Mouse (Mus musculus) ES-Bruce4 (cell line): Measurements from ENCODE around the gene Ttf1. TPM values are rescaled to one million over a fixed set of nuclear protein-coding genes. Genes with fewer than 3 reads are reported as not detected.

Source experiments
- H3K27ac ChIP-seq: 2 replicates; pipeline ENCODE4 v1.5.1; 2012; ENCODE audit warnings: low read length, inconsistent platforms; ENCODE audit not compliant: insufficient read depth
- H3K27me3 ChIP-seq: 2 replicates; pipeline ENCODE4 v1.6.1; 2012; ENCODE audit warnings: mild to moderate bottlenecking, low read length, inconsistent platforms; ENCODE audit not compliant: control insufficient read depth, poor library complexity, insufficient read depth, severe bottlenecking
- H3K36me3 ChIP-seq: 2 replicates; pipeline ENCODE4 v1.6.1; 2012; ENCODE audit warnings: inconsistent platforms, mild to moderate bottlenecking, low read length, moderate library complexity; ENCODE audit not compliant: control insufficient read depth, poor library complexity, insufficient read depth, severe bottlenecking
- H3K4me1 ChIP-seq: one replicate; pipeline ENCODE4 v1.8.1; 2011; ENCODE audit warnings: low read length; ENCODE audit not compliant: control insufficient read depth, insufficient read depth
- H3K4me3 ChIP-seq: 2 replicates; pipeline ENCODE4 v1.5.1; 2011; ENCODE audit warnings: low read depth, mild to moderate bottlenecking, low read length
- H3K9ac ChIP-seq: 2 replicates; pipeline ENCODE4 v1.6.1; 2012; ENCODE audit warnings: low read depth, mild to moderate bottlenecking, inconsistent platforms; ENCODE audit not compliant: poor library complexity, severe bottlenecking
- H3K9me3 ChIP-seq: replicated peaks from 2 replicates; pipeline ENCODE4 v1.6.1; 2012; ENCODE audit warnings: mild to moderate bottlenecking, low read length, inconsistent platforms; ENCODE audit not compliant: control insufficient read depth, poor library complexity, insufficient read depth, severe bottlenecking
- CTCF ChIP-seq: IDR thresholded peaks from one replicate; pipeline ENCODE4 v1.8.1; 2011; ENCODE audit warnings: low read depth, low read length
- EP300 ChIP-seq: IDR thresholded peaks from 2 replicates; pipeline ENCODE4 v1.6.1; 2011; ENCODE audit warnings: low read depth, low read length; ENCODE audit not compliant: insufficient read depth
- POLR2A ChIP-seq: IDR thresholded peaks from one replicate; pipeline ENCODE4 v1.8.1; 2011; ENCODE audit warnings: low read length; ENCODE audit not compliant: insufficient read depth
- polyA plus RNA-seq: library from polyadenylated mRNA; stranded (reverse); fragments of >200 nt; gene quantifications from 2 replicates; pipeline ENCODE4 v1.2.4, GENCODE M21; 2011; ENCODE audit warnings: low read depth; ENCODE audit not compliant: missing spikeins, insufficient read depth, insufficient read length

Gene Ttf1
- polyA plus RNA-seq, 1 experiment, result 33.9 TPM

DNA sequence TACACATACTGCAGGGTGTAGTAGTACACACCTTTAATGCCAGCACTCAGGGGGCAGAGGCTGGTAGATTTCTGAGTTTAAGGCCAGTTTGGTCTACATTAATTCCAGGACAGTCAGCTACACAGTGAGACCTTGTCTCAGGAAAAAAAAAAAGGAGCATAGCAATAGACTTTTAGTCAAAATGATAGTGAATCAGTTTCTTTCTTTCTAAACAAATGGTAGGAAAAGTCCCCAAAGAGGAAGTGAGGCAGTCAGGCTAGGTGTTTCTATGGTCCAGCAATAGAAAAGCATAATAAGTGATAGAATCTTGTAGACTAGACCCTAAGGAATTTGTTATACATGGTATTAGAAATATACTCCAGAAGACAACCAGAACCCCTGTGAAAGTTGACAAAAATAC is 75.1 kb downstream of the Ttf1 start:
- Histone ChIP-seq H3K27ac (no peak overlapping the region), H3K27me3 (no peaks in the 10 kb centered on the region), H3K4me1 (no peaks in the 10 kb centered on the region), H3K4me3 (no peak overlapping the region), H3K36me3 (peaks cover 71% of the 10 kb centered on the region), H3K9ac (no peak overlapping the region), H3K9me3 (no peaks in the 10 kb centered on the region)
- TF ChIP-seq POLR2A, result no peak
- TF ChIP-seq CTCF, result no peak
- TF ChIP-seq EP300, result no peak

Other genes with a start within 250 kb of the Ttf1 start
- gene Gtf3c4, start 219.9 kb upstream of the Ttf1 start, polyA plus RNA-seq, result 29.0 and 33.9 TPM in 2 replicates
- 18.6 and 27.0 TPM in 2 replicates for gene Ddx31, start 219.9 kb upstream of the Ttf1 start, polyA plus RNA-seq
- gene Barhl1, start 143.6 kb upstream of the Ttf1 start, polyA plus RNA-seq, result 0.56 TPM in 1 of 2 replicates, not detected in the other
- 2.5 and 3.0 TPM in 2 replicates for gene Cfap77, start 5.2 kb upstream of the Ttf1 start, polyA plus RNA-seq
- gene Setx, start 63.9 kb downstream of the Ttf1 start, polyA plus RNA-seq, result 107 and 113 TPM in 2 replicates
- 0.30 TPM in 1 of 2 replicates, not detected in the other for gene Ntng2, start 192.7 kb downstream of the Ttf1 start, polyA plus RNA-seq